Mouse (Mus musculus): ENCODE data around the gene Tusc2. TPM values are rescaled to one million over a fixed set of nuclear protein-coding genes. Genes with fewer than 3 reads are reported as not detected.

The Tusc2 gene
- polyA plus RNA-seq (2016; fragmentation: Nextera tagmentation; extraction: Ambion mirVana): 84.8 and 87.0 TPM in 2 replicates

DNA sequence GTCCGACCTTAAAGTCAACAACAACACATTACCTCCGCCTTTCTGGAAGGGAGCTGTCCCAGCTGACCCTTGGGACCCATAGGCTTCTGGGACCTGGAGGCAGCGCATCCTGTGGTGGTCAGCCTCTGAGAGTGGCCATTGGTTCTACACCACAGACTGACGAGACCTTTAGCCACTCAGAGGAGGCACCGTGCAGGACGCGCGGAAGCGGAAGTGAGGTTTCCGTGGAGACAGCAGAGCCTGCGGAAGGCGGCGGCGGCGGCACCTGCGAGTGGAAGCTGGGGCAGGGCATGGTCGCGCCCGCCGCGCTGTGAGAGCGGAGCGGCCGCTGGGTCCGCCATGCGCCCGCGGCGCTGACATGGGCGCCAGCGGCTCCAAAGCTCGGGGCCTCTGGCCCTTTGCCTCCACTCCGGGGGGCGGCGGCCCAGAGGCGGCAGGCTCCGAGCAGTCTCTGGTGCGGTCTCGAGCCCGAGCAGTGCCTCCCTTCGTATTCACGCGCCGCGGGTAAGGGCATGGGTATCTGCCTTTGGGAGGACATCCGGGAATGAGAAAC lies at the start of gene Tusc2:
Gene Tusc2 (plus strand): TSS at position 227 of the 553 bp plus-strand sequence.
- no peaks in the 10 kb centered on the region for H3K9me3 ChIP-seq (replicated peaks)
- H3K4me3 ChIP-seq: peak within 1 kb of the TSS; percentile 84
- peaks cover 56% of the 10 kb centered on the region for H3K36me3 ChIP-seq
- H3K4me2 ChIP-seq (replicated peaks): peak within 1 kb of the TSS; percentile 84
- H3K4me1 ChIP-seq: peaks cover 26% of the 10 kb centered on the region
- WGBS: 1% methylated on average over 43 of the region's 46 CpGs
- H3K27ac ChIP-seq: peak within 1 kb of the TSS; percentile 60
- no peaks in the 10 kb centered on the region for H3K27me3 ChIP-seq
- peak; percentile 93 for ATAC-seq (ENCODE audit: low FRiP score)
- peak within 1 kb of the TSS; percentile 87 for H3K9ac ChIP-seq

DNA sequence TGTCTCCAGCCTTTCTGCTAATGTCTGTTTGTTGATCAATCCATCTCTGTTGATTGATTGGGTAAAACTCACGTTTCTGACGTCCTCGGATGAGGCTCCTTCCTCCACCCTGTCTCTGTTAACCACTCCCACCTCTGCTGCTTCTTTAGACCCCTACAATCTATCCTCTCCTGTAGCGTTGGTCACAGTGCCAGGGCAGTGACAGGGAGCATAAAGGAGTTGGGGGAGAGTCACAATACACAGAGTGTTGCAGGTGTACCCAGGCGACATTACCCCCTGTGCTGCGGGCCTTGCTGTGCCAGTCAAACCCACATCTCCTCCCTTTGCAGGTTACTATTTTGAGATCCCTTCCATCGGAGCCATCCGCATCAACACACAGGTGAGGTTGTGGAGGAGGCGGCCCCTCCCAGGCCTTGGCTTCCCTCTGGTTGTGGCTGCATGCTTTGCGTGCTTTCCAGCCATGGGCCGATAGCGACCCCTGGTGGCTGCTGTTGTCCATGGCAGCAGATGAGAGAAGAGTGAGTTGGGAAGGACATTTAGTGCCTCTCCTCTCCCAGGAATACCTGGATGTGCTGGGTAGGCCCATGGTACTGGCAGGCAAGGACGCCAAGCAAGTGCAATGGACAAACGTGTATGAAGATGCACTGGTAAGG lies 48.6 kb upstream of the Tusc2 start:
- H3K4me1 ChIP-seq: peaks cover 49% of the 10 kb centered on the region
- peak overlapping the region; percentile 87 for H3K27ac ChIP-seq
- peak; percentile 27; the same call in 1 of the 2 replicates for ATAC-seq (ENCODE audit: low FRiP score)
- no peaks in the 10 kb centered on the region for H3K9me3 ChIP-seq (replicated peaks)
- no peaks in the 10 kb centered on the region for H3K36me3 ChIP-seq
- 0 out of 2 replicates have a peak overlapping the region, but pooled peaks have one; percentile 1 for H3K9ac ChIP-seq
- H3K4me3 ChIP-seq: no peak overlapping the region
- no peaks in the 10 kb centered on the region for H3K27me3 ChIP-seq
- WGBS: 21% methylated on average over 14 of the region's 14 CpGs
- no peak overlapping the region for H3K4me2 ChIP-seq (replicated peaks)

DNA sequence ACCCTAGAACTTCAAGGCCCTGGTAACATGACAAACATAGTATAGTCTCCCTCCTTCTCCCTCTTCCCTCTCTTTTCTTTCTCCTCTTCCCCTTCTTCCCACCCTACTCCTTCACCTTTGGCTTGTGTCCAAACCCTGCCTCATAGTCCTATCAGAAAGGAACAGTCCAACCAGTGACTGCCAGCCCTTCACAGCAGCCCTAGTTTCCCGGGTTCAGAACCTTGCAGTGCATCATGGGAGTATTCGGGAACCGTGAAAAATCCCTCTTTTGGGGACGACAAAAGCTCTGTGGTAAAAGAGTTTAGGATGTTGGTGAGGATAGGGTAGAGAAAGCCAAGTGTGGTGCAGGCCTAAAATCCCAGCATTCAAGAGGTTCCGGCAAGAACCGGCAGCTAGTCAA lies 42.7 kb upstream of the Tusc2 start:
- no peaks in the 10 kb centered on the region for H3K36me3 ChIP-seq
- peak overlapping the region; percentile 26; the same call in 1 of the 2 replicates for H3K27ac ChIP-seq
- 0 out of 2 replicates have a peak, but pooled peaks have one; percentile 18 for ATAC-seq (ENCODE audit: low FRiP score)
- no peaks in the 10 kb centered on the region for H3K9me3 ChIP-seq (replicated peaks)
- WGBS: 45% methylated on average over 6 of the region's 6 CpGs
- H3K4me3 ChIP-seq: no peak overlapping the region
- peaks cover 20% of the 10 kb centered on the region for H3K4me1 ChIP-seq
- H3K27me3 ChIP-seq: peaks cover 21% of the 10 kb centered on the region
- no peak overlapping the region for H3K9ac ChIP-seq
- no peak overlapping the region for H3K4me2 ChIP-seq (replicated peaks)

DNA sequence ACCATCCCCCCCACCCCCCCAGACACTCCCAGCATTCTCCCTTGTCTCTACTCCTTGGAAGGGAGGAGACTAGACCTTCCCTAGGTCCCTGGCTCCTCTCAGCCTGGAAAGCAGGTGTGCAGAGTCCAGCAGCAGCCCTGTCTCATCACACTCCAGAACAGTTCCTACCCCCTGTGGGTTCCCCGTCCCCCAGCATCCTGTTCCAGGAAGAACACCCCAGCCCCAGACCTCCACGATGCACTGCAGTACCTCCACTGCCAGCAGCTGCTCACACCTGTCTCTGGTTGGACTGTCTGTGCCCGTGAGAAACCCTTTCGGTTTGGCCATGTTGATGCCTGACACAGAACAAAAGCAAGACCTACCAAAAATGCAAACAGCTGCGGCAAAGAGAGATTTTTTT lies 41.9 kb upstream of the Tusc2 start:
- H3K4me2 ChIP-seq (replicated peaks): no peak overlapping the region
- no peaks in the 10 kb centered on the region for H3K36me3 ChIP-seq
- no peak for ATAC-seq (ENCODE audit: low FRiP score)
- no peaks in the 10 kb centered on the region for H3K9me3 ChIP-seq (replicated peaks)
- H3K27me3 ChIP-seq: peaks cover 29% of the 10 kb centered on the region
- peak overlapping the region; percentile 32; the same call in 1 of the 2 replicates for H3K9ac ChIP-seq
- peaks cover 20% of the 10 kb centered on the region for H3K4me1 ChIP-seq
- peak overlapping the region; percentile 26; the same call in 1 of the 2 replicates for H3K27ac ChIP-seq
- WGBS: 72% methylated on average over 5 of the region's 5 CpGs
- H3K4me3 ChIP-seq: no peak overlapping the region

DNA sequence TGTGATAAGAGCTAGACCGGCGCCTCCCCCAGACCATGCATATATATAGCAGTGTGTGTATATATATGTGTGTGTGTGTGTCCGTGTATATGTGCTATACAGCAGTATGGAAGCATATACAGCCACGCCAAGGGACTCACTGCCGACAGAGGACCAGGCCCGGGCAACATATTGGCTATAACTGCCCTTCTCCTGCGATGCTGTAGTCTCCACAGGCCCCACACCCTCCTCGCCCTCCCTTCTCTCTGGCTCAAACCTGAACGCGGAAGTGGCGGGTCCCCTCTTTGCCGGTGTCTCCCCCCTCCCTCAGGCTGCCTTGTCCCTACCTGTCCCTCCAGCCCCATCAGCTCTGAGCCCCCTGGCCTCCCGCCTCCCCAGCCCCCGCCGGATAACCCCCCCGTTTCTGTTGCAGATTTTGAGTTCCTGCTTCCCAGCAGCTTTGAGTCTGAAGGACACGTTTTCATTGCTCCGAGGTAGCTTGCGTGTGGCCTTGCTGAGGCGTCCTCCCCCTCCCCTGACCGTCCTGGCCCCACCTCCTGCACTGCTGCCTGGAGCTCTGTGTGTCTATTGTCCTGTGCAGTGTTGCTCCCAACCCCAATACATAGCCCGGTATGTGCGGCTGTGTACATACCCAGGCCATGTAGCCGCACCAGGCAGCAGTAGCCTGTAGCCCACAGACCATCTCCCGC lies 41.2 kb upstream of the Tusc2 start:
- H3K4me1 ChIP-seq: peaks cover 27% of the 10 kb centered on the region
- WGBS: 23% methylated on average over 25 of the region's 25 CpGs
- peak overlapping the region; percentile 40; the same call in 1 of the 2 replicates for H3K27ac ChIP-seq
- no peaks in the 10 kb centered on the region for H3K36me3 ChIP-seq
- no peak overlapping the region for H3K4me3 ChIP-seq
- H3K4me2 ChIP-seq (replicated peaks): peak overlapping the region; percentile 39
- peaks cover 36% of the 10 kb centered on the region for H3K27me3 ChIP-seq
- ATAC-seq (ENCODE audit: low FRiP score): peak; percentile 49
- H3K9ac ChIP-seq: peak overlapping the region; percentile 41
- no peaks in the 10 kb centered on the region for H3K9me3 ChIP-seq (replicated peaks)

DNA sequence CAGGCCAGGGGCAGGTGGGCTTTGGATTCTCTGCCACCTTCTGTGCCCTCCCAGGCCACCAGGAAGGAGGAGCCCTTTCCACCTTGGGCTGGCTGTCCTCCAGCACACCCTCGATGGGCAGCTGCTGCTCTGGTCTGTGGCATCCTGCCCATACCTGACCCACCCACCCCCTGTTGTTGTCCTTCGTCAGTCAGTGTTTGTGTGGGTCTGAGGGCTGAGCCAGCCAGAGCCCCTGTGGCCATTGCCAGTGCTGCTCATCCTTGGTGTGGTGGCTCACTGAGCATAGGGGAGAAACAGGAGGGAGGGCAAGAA lies 40.7 kb upstream of the Tusc2 start:
- 37% methylated on average over 2 of the region's 2 CpGs for WGBS
- H3K4me1 ChIP-seq: peaks cover 32% of the 10 kb centered on the region
- H3K9me3 ChIP-seq (replicated peaks): no peaks in the 10 kb centered on the region
- peak; percentile 5; the same call in 1 of the 2 replicates for ATAC-seq (ENCODE audit: low FRiP score)
- no peak overlapping the region for H3K4me3 ChIP-seq
- peak overlapping the region; percentile 39 for H3K4me2 ChIP-seq (replicated peaks)
- H3K36me3 ChIP-seq: no peaks in the 10 kb centered on the region
- H3K27ac ChIP-seq: peak overlapping the region; percentile 40; the same call in 1 of the 2 replicates
- peaks cover 41% of the 10 kb centered on the region for H3K27me3 ChIP-seq
- H3K9ac ChIP-seq: peak overlapping the region; percentile 41; the same call in 1 of the 2 replicates

DNA sequence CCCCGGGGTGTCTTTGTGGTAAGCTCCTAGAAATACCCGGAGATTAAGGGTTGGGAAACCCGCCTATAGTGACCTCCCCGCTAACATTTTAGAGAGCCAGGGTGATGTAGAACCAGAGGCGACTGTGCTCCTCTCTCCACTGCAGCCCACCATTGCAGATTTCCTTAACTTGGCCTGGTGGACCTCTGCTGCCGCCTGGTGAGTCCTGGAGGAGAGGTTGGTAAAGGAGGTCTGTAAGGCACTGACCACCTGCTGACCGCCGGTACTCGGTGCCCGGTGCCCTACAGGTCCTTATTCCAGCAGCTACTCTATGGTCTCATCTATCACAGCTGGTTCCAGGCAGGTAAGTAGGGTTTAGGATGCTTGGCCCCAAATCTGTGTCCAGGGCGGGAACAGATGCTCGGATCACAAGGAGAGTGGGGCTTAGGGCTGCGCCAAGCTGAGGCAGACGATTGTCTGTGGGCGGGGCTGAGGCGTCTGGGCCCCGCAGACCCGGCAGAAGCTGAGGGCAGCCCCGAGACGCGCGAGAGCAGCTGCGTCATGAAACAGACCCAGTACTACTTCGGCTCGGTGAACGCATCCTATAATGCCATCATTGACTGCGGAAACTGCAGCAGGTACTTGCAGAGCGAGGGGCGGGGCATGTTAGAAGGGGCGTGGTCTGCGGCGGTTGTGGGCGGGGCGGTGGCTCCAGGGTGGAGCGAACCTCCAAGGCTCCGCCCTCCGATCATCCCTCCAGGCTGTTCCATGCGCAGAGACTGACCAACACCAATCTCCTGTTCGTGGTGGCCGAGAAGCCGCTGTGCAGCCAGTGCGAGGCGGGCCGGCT lies 36.6 kb upstream of the Tusc2 start:
- ATAC-seq (ENCODE audit: low FRiP score): 0 out of 2 replicates have a peak, but pooled peaks have one; percentile 41
- H3K27me3 ChIP-seq: peaks cover 60% of the 10 kb centered on the region
- H3K4me1 ChIP-seq: peaks cover 28% of the 10 kb centered on the region
- H3K36me3 ChIP-seq: no peaks in the 10 kb centered on the region
- H3K27ac ChIP-seq: no peak overlapping the region
- no peaks in the 10 kb centered on the region for H3K9me3 ChIP-seq (replicated peaks)
- 5% methylated on average over 44 of the region's 44 CpGs for WGBS
- peak overlapping the region; percentile 23; the same call in 1 of the 2 replicates for H3K9ac ChIP-seq
- peak overlapping the region; percentile 28 for H3K4me3 ChIP-seq
- H3K4me2 ChIP-seq (replicated peaks): peak overlapping the region; percentile 51

DNA sequence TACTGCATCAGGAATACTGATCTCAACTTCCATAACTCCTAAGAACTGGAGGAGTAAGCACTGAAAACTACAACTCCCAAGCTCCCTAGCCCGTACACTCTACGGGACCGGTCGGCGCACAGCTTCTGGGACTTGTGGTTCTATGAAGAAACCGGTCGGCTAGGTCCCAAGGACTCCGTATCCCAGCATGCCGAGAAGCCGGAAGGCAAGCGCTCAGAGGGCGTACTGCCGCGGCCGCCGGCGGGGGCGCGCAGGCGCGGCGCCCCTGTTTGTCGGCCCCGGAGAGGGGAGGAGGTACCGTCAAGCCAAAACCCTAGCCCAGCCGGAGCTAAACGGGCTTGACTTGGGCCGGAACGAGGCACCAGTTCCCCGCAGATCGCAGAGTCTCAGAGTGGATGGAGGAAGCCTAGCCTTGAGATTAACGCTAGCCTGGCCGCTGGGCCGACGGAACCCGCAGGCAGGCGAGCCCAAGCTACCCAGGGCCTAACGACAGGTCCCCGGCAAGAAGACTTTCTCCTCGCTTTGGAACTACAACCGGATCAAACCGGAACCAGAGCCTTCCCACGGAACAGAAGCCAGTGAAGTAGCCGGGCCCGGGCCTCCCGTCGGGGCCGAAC lies 29.2 kb upstream of the Tusc2 start, which contains the start of gene Tmem115:
Gene Tmem115 (plus strand): TSS at position 155 of the 617 bp plus-strand sequence.
- Histone ChIP-seq H3K27me3 (peaks cover 7% of the 10 kb centered on the region), H3K9ac (peak within 1 kb of the TSS; percentile 88), H3K4me1 (peaks cover 32% of the 10 kb centered on the region), H3K4me3 (peak within 1 kb of the TSS; percentile 85), H3K27ac (0 out of 2 replicates have a peak within 1 kb of the TSS, but pooled peaks have one; percentile 49), H3K4me2 (replicated peaks) (peak within 1 kb of the TSS; percentile 99), H3K36me3 (peaks cover 19% of the 10 kb centered on the region), H3K9me3 (replicated peaks) (no peaks in the 10 kb centered on the region)
- ATAC-seq (ENCODE audit: low FRiP score): peak; percentile 98
- under 1% methylated on average over 48 of the region's 48 CpGs for WGBS

DNA sequence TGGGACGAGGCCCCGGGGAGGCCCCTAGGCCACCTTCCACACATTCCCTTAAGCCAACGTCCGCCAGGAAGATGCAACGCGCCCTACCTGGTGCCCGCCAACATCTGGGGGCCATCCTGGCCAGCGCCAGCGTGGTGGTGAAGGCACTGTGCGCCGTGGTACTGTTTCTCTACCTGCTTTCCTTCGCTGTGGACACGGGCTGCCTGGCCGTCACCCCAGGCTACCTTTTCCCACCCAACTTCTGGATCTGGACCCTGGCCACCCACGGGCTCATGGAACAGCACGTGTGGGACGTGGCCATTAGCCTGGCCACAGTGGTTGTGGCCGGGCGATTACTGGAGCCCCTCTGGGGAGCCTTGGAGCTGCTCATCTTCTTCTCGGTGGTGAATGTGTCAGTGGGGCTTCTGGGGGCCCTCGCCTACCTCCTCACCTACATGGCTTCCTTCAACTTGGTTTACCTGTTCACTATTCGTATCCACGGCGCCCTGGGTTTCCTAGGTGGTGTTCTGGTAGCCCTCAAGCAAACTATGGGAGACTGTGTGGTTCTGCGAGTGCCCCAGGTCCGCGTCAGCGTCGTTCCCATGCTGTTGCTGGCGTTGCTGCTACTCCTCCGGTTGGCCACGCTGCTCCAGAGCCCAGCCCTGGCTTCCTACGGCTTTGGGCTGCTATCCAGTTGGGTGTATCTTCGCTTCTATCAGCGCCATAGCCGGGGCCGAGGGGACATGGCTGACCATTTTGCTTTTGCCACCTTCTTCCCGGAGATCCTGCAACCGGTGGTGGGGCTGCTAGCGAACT lies 28.4 kb upstream of the Tusc2 start:
- Histone ChIP-seq H3K4me3 (peak overlapping the region; percentile 85), H3K27me3 (peaks cover 4% of the 10 kb centered on the region), H3K27ac (no peak overlapping the region), H3K36me3 (peaks cover 26% of the 10 kb centered on the region), H3K9me3 (replicated peaks) (no peaks in the 10 kb centered on the region), H3K4me1 (peaks cover 32% of the 10 kb centered on the region), H3K9ac (peak overlapping the region; percentile 88), H3K4me2 (replicated peaks) (peak overlapping the region; percentile 99)
- under 1% methylated on average over 40 of the region's 40 CpGs for WGBS
- ATAC-seq (ENCODE audit: low FRiP score): peak; percentile 26

DNA sequence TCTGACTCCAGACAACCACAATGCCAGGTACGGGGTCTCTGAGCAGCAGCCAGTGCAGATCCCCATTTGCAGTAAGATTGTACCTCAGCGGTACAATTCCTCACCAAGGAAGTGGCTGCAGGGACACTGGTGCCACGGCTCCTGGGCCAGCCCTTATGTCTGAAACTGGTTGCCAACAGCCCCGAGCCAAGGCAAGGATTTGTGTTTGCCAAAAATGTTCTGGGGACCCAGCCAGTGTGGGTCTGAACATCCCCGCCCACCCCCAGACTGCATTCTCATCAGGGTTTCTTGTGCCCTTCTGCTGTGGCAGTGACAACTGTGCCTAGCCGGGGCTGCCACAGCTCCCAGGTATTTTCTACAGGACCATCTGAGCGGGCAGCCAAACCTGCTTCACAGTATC lies 24.8 kb upstream of the Tusc2 start:
- H3K4me1 ChIP-seq: peaks cover 52% of the 10 kb centered on the region
- 94% methylated on average over 7 of the region's 7 CpGs for WGBS

DNA sequence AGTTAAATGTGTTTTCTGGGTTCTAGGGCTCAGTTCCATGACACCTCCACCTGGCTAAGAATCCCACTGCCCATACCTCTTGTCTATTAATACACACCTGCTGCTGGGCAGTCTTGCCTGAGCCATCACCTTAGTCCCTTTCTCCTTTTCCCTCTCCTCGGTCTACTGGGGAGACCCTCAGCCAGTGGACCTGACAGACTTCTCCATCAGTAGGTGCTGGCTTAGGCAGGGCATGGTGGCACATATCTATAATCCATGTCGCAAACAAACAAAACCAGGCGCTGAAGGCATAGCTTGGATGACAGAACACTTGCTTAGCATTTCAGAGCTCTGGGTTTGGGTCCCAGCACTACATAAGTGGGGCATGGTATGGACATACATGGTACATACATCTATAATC lies 24.3 kb upstream of the Tusc2 start:
- H3K9ac ChIP-seq: no peak overlapping the region
- over 99% methylated on average over 3 of the region's 3 CpGs for WGBS
- H3K36me3 ChIP-seq: peaks cover 36% of the 10 kb centered on the region
- H3K4me3 ChIP-seq: no peak overlapping the region
- no peak overlapping the region for H3K27ac ChIP-seq
- H3K4me2 ChIP-seq (replicated peaks): no peak overlapping the region
- peaks cover 50% of the 10 kb centered on the region for H3K4me1 ChIP-seq
- no peaks in the 10 kb centered on the region for H3K27me3 ChIP-seq
- ATAC-seq (ENCODE audit: low FRiP score): no peak
- H3K9me3 ChIP-seq (replicated peaks): no peaks in the 10 kb centered on the region

More for the DNA sequence above, 24.8 kb upstream of the Tusc2 start:
- Histone ChIP-seq H3K36me3 (peaks cover 31% of the 10 kb centered on the region), H3K9me3 (replicated peaks) (no peaks in the 10 kb centered on the region), H3K9ac (no peak overlapping the region), H3K27me3 (no peaks in the 10 kb centered on the region), H3K4me2 (replicated peaks) (no peak overlapping the region), H3K4me3 (no peak overlapping the region), H3K27ac (no peak overlapping the region)
- ATAC-seq (ENCODE audit: low FRiP score): no peak

All from hindbrain, embryonic 12.5 days (tissue).